Mouse (Mus musculus) megakaryocyte, adult 5-6 weeks (primary cell): ENCODE data around the gene Aurkb. TPM values are rescaled to one million over a fixed set of nuclear protein-coding genes. Genes with fewer than 3 reads are reported as not detected.

Experiments used
- ATAC-seq: 2 replicates; pipeline ENCODE4 v1.8.0; 2016; ENCODE audit warnings: mild to moderate bottlenecking, inconsistent platforms; ENCODE audit not compliant: poor library complexity, severe bottlenecking
- total RNA-seq, 2 experiments: library from RNA; stranded (forward) in 1 of 2; stranded (reverse) in 1 of 2; fragments of 153-499, 151-499 nt in 1 of 2; fragments of 221-1000, 200-1000 nt in 1 of 2; gene quantifications; 2 replicates each; pipeline versions ENCODE4 v1.2.3 to v1.2.4; 2015 to 2017

Gene Aurkb
- total RNA-seq, 2 experiments from 2014 or later = 116 TPM

DNA sequence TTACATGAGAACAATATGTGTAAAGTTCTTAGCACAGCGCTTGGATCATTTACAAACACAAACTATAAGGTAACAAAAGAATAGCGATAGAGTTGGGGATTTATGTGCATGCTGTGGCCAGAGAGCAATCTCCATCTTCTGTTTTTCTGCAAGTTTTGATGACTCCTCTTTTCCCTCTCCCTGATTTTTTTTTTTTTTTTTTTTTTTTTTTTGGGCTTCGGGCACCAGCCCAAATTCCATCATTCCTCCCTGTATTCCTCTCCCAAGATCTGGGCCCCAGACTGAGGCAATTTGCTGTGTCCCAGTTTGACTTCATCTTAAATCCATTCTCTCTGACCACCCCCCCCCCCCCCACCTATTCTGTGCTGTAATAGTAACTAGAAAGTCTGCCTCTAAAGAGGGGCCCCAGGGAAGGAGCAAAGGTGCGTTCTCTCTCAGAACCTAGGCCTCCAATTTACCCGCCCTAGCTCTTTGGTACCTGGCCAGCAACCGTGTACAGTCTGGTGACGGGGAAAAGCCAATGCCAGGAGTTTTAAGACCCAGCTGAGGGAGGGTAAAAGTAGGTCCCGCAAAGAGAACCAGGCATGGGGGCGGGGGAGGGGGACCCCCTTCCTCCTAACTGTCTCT lies 51.0 kb downstream of the Aurkb start:
- no peak for ATAC-seq

DNA sequence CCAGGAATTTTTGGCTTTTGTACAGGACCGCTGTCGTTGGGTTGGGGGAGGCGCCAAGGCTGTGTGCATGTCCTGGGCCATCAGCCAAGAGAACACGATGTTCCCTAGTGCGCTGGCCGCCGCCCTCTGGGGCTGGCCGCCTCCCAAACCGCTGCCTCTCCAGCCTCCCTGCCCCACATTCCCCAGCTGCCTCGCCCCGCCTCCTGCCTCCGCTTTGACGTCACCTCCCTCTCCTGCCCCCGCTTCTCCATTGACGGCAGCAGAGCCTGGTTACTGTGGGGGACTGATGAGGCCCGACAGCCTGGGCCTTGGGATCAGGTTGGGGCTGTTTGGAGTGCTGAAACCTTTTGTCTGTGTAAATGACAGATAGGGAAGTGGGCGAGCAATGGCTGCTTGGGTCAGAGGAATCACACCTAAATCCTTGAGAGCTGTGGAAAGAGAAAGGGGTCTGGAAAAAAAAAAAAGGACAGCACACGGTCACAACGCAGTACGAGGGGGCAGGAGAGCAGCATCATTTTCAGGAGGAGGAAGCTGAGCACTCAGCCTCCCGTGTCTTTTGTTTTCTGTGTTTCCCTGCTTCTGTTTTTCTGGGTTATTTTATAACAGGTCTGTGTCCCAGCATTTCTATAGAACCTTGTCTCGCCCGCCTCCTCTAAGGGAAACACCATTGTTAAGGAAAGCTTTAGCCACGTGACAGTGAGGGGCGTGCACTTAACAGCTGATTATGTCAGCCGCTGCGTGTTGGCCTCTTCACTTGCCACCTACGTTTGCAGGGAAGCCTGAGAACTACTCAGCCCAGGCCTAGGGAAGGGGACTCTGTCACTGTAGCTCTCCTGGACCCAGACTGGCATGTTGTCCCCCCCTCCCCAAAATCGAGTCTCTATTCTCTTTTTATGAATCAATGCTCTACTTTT lies 51.8 kb downstream of the Aurkb start:
- peak; percentile 30 for ATAC-seq

DNA sequence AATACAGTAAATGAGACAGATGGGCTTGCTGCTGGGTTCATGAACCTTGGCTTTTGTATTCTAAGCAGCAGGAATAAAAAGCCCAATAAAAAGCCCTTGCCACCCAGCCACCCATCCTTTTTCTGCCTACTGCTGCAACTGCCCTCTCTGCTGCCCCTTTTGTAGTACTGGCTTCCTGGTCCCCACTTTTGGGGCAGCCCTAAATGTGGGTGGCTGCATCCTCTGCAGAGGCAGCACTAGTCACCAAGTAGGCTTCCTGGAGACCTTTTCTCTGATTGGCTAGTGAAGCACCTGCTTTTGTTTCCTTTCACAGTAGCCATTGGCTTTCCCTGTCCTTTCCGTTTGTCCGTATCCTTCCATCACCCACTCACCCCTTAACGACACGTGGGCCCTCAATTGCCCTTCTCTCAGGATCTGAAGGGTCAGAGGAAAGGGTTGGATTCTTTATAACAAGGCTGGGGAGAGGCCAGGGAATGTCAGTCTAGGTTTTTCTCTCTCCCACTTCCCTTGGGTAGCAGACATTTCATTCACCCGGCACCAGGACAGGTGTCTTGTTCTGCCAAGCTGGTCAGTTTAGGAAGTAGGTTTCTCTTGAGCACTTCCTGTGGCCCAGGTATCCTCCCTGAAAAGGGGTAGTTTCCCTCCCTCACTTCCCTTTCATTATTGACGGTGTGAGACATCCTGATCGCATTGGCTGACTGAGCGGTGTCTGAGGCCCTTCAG lies 52.8 kb downstream of the Aurkb start:
- ATAC-seq = no peak

DNA sequence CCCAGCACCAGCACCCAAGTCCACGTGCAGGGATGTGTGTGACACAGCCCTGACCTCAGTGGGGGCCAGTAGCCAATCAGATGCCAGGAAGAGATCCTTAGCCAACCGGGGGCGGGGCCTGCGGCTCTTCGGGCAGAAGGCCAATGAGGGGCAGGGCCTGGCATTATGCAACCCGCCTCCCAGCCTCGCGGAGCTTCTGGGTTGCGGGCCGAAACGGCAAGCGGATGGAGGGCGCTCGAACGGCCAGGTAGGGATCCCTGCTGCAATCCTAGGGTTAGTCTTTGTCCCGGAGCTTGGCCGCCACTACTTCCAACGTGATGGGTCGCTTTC lies 53.3 kb downstream of the Aurkb start:
- ATAC-seq = peak; percentile 48

DNA sequence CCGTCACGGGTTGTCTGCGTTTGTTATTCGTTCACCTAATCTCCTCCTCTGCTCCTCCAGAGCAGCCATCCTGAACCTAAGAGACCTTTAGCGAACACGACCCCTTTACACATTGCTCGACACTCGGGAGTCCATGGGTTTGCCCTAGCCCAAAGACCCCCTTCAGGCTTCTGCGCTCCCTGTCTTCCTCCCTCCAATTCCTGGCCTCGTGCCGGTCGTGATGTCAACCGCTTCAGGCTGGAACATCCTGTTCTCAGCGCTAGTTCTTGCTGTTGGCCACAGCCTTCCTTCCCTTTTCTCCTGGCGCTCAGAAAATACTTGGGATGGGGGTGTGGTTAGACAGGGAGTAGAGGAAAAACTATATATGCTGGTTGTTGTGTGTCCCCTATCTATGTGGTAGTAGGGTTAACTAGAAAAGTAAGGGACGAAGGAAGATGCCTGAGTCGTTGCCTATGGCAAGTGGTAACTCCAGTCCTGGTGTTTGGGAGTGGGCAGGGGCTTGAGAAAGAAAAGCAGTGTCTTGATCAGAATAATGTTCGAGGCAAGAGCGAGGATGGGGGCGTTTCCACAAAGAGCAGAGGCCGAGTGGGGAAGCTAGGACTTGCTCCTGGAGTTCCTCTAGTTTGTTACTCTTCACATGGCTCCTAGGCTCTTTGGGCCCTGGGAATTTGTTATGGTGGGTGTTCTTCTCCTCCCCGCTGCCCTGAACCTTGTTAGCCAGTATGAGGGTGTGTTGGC lies 53.9 kb downstream of the Aurkb start:
- ATAC-seq = no peak

DNA sequence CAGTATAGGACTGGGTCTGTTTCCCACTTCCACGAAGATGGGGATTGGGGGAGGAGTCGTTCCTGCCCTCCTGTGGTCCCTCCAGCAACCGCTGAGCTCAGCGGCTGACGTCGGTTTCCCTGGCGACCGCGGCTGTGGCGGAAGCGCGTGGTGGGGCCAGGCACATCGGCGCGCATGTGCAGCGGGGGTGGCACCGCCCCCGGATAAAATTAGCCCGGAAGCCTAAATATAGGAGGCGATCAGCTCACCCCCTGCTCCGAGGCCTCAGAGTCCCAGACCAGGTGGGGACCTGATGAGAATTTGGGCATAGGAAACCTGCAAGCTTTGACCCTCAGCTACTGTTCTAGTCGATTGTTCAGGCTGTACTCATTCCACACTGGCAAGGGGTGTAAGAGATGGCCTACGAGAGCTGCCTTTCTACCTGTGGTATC lies 54.5 kb downstream of the Aurkb start:
- peak; percentile 48 for ATAC-seq

DNA sequence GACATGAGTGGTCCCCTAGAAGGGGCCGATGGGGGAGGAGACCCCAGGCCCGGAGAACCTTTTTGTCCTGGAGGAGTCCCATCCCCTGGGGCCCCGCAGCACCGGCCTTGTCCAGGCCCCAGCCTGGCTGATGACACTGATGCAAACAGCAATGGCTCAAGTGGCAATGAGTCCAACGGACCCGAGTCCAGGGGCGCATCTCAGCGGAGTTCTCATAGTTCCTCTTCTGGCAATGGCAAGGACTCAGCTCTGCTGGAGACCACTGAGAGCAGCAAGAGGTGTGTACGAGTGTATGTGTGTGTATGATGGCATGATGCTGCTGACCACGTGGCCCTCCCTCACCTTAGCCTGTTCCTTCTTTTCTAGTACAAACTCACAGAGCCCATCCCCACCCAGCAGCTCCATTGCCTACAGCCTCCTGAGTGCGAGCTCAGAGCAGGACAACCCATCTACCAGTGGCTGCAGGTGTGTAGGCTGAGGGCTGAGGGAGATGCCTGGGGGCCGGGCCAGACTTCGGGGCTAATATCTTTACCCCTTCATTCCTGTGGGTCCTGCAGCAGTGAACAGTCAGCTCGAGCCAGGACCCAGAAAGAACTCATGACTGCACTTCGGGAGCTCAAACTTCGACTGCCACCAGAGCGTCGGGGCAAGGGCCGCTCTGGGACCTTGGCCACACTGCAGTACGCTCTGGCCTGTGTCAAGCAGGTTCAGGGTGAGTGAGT lies 55.4 kb downstream of the Aurkb start:
- ATAC-seq = no peak

Other genes starting within 250 kb of the Aurkb start
- 48.9 and 53.9 TPM in 2 replicates for gene Ndel1, start 173.8 kb upstream of the Aurkb start, total RNA-seq (2015)
- 71.2 and 114 TPM in 2 replicates for gene Ndel1, start 173.8 kb upstream of the Aurkb start, total RNA-seq (2017)
- not detected in 2 replicates for gene Rnf222, start 157.1 kb upstream of the Aurkb start, total RNA-seq (2015)
- not detected in 2 replicates for gene Rnf222, start 157.1 kb upstream of the Aurkb start, total RNA-seq (2017)
- gene Rpl26, start 144.1 kb upstream of the Aurkb start, total RNA-seq (2015) = 2,468 and 2,587 TPM in 2 replicates
- gene Rpl26, start 144.1 kb upstream of the Aurkb start, total RNA-seq (2017) = 3,510 and 4,069 TPM in 2 replicates
- gene Odf4, start 118.6 kb upstream of the Aurkb start, total RNA-seq (2015) = not detected in 2 replicates
- not detected in 2 replicates for gene Odf4, start 118.6 kb upstream of the Aurkb start, total RNA-seq (2017)
- not detected in 2 replicates for gene Arhgef15, start 88.2 kb upstream of the Aurkb start, total RNA-seq (2015)
- gene Arhgef15, start 88.2 kb upstream of the Aurkb start, total RNA-seq (2017) = 0.07 TPM in 1 of 2 replicates, not detected in the other
- gene Slc25a35, start 77.5 kb upstream of the Aurkb start, total RNA-seq (2015) = 6.6 and 7.9 TPM in 2 replicates
- 1.8 and 2.4 TPM in 2 replicates for gene Slc25a35, start 77.5 kb upstream of the Aurkb start, total RNA-seq (2017)
- 10.2 and 13.1 TPM in 2 replicates for gene Rangrf, start 70.5 kb upstream of the Aurkb start, total RNA-seq (2015)
- 4.7 and 6.8 TPM in 2 replicates for gene Rangrf, start 70.5 kb upstream of the Aurkb start, total RNA-seq (2017)
- gene Pfas, start 37.2 kb upstream of the Aurkb start, total RNA-seq (2015) = 7.3 and 10.3 TPM in 2 replicates
- gene Pfas, start 37.2 kb upstream of the Aurkb start, total RNA-seq (2017) = 7.4 and 10.4 TPM in 2 replicates
- 28.0 and 34.5 TPM in 2 replicates for gene Ctc1, start 29.7 kb upstream of the Aurkb start, total RNA-seq (2015)
- 15.8 and 20.5 TPM in 2 replicates for gene Ctc1, start 29.7 kb upstream of the Aurkb start, total RNA-seq (2017)
- 18.8 and 20.5 TPM in 2 replicates for gene Borcs6, start 14.1 kb downstream of the Aurkb start, total RNA-seq (2015)
- 17.7 and 20.2 TPM in 2 replicates for gene Borcs6, start 14.1 kb downstream of the Aurkb start, total RNA-seq (2017)
- 13.2 and 15.7 TPM in 2 replicates for gene Tmem107, start 25.2 kb downstream of the Aurkb start, total RNA-seq (2015)
- gene Tmem107, start 25.2 kb downstream of the Aurkb start, total RNA-seq (2017) = 11.4 and 26.6 TPM in 2 replicates
- 53.9 and 66.6 TPM in 2 replicates for gene Vamp2, start 42.8 kb downstream of the Aurkb start, total RNA-seq (2015)
- 11.2 and 21.8 TPM in 2 replicates for gene Vamp2, start 42.8 kb downstream of the Aurkb start, total RNA-seq (2017)
- 6.7 and 12.5 TPM in 2 replicates for gene Per1, start 49.6 kb downstream of the Aurkb start, total RNA-seq (2015)
- gene Per1, start 49.6 kb downstream of the Aurkb start, total RNA-seq (2017) = 7.9 and 8.5 TPM in 2 replicates
- not detected in 2 replicates for gene Hes7, start 74.8 kb downstream of the Aurkb start, total RNA-seq (2015)
- gene Hes7, start 74.8 kb downstream of the Aurkb start, total RNA-seq (2017) = not detected in 2 replicates
- gene 9130213A22Rik, start 76.9 kb downstream of the Aurkb start, total RNA-seq (2015) = not detected in 2 replicates
- not detected in 2 replicates for gene 9130213A22Rik, start 76.9 kb downstream of the Aurkb start, total RNA-seq (2017)
- gene Aloxe3, start 80.2 kb downstream of the Aurkb start, total RNA-seq (2015) = 0.18 TPM in 1 of 2 replicates, not detected in the other
- gene Aloxe3, start 80.2 kb downstream of the Aurkb start, total RNA-seq (2017) = not detected in 2 replicates
- not detected in 2 replicates for gene Alox12b, start 111.3 kb downstream of the Aurkb start, total RNA-seq (2015)
- gene Alox12b, start 111.3 kb downstream of the Aurkb start, total RNA-seq (2017) = not detected in 2 replicates
- gene Alox8, start 152.2 kb downstream of the Aurkb start, total RNA-seq (2015) = 1.3 and 1.5 TPM in 2 replicates
- 1.8 and 2.0 TPM in 2 replicates for gene Alox8, start 152.2 kb downstream of the Aurkb start, total RNA-seq (2017)
- 0.16 TPM in 1 of 2 replicates, not detected in the other for gene Gucy2e, start 191.4 kb downstream of the Aurkb start, total RNA-seq (2015)
- 0.07 and 0.33 TPM in 2 replicates for gene Gucy2e, start 191.4 kb downstream of the Aurkb start, total RNA-seq (2017)